Mouse (Mus musculus): Measurements from ENCODE around the gene Rbpj.

- TF ChIP-seq EP300 (IDR thresholded peaks at IDR 0.05; ENCODE audit: low read depth), result peak; percentile 63; the same call in 1 of the 2 replicates
- TF ChIP-seq CTCF (IDR thresholded peaks at IDR 0.05; ENCODE audit: low read depth), result 0 out of 2 replicates have a peak, but pooled peaks have one; percentile 15
These were observed 123.4 kb downstream of the Rbpj start for GRCm38 (mm10) chr5:53589172-53589960.
